Mouse (Mus musculus): ENCODE measurements around the gene Slc9a3r1.

Gene Slc9a3r1

DNA sequence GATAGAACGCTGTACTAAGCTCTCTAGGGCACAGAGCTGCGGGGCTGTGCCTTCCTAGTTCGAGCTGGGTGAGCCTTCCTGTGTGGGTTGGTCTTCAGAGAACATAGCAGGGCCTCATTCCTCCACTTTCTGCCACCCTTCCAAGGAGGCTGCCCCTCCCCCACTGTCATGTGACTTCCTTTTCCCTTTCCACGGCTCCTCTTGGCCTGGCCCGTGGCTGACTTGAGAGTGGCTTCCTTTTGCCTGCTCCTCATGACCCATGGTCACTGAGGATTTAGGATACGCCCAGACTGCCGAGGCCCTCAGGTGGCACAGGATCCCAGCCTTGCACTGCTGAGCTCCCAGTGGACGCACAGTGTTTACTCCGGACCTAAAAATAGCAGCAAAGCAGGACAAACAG is 29.0 kb downstream of the Slc9a3r1 start:
- no peak for DNase-seq

DNA sequence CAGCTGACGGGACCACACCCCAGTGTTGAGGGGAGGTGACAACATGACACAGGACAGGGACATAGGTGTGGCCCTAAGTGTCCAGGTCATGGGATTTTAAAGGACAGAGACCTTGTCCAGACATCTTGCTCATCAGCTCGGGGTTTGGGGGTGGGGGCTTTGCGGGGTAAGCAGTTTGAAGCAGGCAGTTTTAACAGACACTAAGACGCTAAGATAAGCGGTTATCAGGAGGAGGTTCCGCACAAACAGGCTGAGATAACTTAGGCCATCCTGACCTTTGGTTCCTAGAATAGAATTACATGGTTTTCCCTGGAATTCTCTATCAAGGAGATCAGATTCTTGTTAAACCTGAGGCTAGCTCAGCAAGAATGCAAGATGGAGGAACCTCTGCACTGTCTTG is 31.6 kb downstream of the Slc9a3r1 start:
- no peak for DNase-seq

- no peak for DNase-seq
These were observed 32.8 kb downstream of the Slc9a3r1 start for GRCm38 (mm10) chr11:115195933-115196332.

DNA sequence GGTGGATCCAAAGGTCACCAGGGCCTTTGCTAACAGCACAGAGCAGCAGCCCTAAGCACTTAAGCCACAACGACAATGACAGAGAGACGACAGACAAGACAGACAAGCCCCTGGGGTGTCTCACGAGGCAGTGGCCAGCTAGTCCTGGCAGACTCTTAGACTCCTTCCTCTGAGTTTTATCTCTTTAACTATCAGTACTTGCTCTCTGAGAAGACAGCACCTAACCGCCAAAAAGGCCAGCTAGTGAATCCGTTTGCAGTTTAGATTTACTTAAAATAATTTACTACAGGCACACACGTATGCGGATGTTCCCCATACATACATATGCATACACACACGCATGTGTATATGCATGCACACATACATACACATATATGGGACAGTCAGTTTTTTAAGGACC is 34.4 kb downstream of the Slc9a3r1 start:
- DNase-seq: no peak

GRCm38 (mm10) chr11:115198932-115199384 is 35.8 kb downstream of the Slc9a3r1 start:
- DNase-seq: no peak

GRCm38 (mm10) chr11:115200520-115200919 is 37.4 kb downstream of the Slc9a3r1 start:
- no peak for DNase-seq

DNA sequence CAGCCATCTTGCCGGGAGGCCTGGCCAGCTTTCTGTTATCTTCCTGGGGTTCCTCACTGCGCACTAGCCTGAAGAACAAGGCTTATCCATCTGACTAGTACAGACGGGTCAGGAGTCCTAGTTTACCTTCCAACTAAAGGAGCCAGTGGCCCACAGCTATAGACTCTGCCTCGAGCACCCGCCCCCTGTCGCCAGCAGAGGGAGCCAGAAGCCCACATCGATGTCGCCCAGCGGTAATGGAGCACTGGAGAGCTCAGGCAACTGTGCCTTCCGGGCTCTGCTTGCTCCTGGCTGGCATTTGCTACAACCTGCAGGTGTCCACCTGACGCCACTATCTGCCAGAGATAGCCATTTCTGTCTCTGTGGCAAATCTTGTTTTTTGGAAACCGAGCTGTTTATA is 39.2 kb downstream of the Slc9a3r1 start:
- peak; percentile 70 for DNase-seq

- DNase-seq: no peak
These were observed 39.6 kb downstream of the Slc9a3r1 start for GRCm38 (mm10) chr11:115202756-115203155.

DNA sequence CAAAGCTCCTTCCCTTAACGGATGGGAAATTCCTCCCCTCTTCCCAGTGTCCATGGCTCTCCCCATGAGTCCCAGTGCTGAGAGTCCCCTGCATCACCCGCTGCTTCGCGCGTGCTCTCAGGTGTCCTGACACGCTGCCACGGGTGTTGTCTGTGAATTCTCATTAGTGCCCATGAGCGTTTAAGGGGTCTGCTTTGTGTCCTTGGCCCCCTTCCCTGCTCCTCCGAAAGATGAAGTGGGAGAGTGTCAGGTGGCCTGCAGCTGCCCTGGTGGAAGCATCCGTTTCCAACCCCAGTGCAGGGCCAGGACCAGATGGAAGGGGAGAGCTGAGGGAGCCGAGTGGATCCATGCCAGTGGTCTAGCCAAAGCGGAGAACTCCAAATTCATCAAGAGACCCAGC is 45.0 kb downstream of the Slc9a3r1 start:
- DNase-seq: no peak

GRCm38 (mm10) chr11:115208776-115209732 is 45.9 kb downstream of the Slc9a3r1 start:
- no peak for DNase-seq

- no peak for DNase-seq
These were observed 46.8 kb downstream of the Slc9a3r1 start for GRCm38 (mm10) chr11:115209958-115210357.

- peak; percentile 51 for DNase-seq
These were observed 49.0 kb downstream of the Slc9a3r1 start for GRCm38 (mm10) chr11:115212116-115212515.

DNA sequence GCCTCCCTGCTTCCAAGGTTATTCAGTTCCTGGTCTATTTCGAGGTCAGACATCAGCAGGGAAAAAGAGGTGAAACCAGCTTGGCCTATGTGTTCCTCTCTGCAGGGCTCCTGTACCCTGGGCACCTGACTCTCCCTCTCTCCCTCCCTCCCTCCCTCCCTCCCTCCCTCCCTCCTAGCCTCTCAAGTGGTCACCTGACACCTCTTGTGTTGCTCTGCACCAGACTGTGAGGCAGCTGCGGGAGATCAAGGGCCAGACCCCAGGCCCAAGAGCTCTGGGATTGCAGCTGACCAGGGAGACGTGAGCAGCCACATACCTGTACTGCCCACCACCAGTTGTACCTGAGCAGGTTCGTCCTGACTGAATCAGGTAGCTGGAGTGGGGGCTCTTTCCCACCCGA is 52.0 kb downstream of the Slc9a3r1 start:
- DNase-seq: no peak

DNA sequence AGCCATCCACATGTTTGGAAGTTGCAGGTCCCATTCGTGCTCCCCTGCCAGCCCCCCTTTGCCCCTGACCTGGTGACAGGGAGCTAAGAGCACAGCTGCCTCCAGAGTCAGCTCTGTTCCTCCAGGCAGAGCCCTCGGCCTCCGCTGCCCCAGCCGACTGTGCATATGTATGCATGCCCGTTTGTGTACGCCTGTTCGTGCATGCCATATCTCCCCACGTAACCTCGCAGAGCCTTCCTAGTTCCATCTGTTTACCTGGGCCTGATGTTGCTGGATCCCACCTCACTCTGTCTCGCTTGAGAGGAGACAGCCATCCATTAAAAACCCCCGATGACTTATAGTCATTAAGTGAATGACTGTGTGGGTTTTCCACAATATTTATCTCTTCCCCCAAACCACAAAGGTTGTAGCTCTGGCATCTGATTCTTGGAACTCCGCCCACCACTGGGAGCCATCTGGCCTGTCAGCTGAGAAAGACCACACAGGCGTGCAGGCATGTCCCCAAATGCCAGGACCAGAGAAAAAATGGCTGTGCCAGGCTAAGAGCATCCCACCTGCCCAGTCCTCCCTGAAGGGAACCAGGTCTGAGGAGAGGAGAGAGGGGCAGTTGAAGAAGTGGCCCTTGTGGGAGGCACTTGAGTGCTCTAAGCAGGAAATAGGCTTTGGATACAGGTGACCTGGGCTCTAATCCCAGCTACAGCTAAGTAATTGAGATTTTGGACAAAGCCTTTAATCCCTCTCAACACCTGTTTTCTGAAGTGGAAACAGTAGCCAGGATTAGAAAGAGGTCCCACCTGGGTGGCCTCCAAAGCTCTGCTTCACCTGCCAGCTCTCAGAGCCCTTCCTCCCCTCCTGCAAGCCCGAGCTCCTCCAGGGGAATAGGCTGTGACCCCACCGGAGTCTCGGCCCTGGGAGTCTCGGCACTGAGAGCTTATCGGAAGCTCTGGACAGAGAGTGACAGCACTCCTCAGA is 54.6 kb downstream of the Slc9a3r1 start:
- DNase-seq: no peak

DNA sequence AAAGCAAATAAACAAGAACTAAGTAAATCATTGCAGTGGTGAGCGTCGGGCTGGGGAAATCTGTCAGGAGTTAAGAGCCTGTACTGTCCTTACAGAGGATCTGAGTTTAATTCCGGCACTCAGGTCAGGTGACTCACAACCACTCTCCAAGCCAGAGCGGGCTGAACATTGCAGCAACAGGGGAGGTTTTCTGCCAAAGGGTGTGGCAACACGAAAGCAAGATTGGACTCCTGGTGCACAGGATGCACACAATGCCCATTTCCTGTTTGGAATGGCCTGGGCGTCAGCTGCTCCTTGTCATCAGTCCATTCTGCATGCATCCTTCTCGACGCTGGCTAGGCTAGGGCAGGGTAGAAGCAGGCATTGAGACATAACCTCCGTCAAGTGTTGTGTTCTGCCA is 56.1 kb downstream of the Slc9a3r1 start:
- no peak for DNase-seq

- no peak for DNase-seq
These were observed 56.5 kb downstream of the Slc9a3r1 start for GRCm38 (mm10) chr11:115219685-115220084.

DNA sequence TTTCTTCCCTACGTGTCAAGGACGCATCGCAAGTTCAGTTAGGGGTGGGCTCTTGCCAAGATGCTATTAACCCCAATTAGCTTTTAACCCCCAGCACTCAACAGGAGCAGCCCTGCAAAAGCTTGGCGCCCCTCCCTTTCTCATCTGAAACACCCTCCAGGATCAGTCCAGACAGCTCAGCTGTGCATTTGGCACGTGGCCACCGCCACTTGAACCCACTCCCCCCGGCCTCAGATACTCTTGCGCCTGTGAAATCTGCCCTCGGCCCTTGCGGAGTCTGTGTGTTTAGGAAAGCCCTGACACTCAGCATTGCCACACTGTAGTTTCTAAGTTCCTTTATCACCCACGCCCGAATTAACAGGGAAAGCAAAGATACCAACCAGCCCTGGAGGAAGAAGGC is 58.9 kb downstream of the Slc9a3r1 start:
- no peak for DNase-seq

DNA sequence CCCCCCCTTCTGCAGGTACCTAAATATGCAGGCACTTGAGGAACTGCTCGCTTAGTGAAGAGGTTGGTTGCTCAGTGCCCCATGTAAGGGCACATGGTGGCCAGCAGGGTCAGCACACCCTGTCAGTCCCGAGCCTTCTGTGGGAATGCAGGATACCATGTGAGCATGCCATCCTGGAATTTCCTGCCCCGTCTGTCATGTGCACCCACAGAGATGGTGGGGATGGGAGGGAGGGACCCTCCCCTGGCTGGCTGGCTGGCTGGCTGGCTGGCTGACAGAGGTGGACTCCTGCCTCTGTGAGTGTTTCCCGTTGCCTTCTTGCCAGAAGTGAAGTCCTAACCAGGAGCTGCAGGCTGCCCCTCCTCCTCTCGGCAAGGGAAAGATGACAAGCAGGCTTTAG is 59.4 kb downstream of the Slc9a3r1 start:
- DNase-seq: no peak

- no peak for DNase-seq
These were observed 60.3 kb downstream of the Slc9a3r1 start for GRCm38 (mm10) chr11:115223451-115223850.

DNA sequence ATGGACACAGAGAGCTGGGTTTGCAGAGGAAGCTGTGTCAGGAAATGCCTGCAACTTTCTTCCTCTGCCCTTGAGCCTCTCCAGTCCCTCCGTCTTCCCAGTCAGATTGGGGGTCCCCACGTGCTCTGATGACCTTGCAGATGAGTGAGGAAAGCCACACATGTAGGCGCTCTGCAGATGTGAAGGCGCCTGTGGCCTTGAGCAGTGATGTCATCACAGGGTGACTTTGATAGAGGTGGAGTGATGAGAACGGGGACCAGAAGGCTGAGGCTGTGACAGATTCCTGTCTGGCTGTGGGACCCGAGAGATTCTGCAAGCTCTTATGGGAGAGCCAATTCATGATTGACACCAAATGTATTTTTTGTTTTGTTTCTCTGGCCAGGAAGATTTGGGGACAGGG is 60.7 kb downstream of the Slc9a3r1 start:
- no peak for DNase-seq

DNA sequence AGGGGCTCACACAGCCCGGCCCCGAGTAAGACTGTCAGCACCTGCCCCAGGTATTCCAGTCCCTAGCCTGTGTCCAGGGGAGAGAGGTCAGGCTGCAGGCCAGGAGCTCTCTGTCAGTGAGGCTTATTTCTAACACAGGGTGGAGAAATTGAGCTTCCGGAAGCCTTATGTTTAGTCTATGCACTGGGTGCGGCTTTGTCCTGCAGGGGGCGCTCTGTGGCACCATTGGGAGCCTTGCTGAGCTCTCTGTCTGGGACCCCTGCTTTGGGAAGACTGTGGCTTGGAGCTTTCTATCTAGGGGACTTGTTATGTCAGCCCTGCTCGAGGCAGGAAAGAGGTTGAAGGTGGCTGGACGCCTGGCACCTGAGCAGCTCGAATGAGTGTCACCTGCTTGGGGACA is 61.7 kb downstream of the Slc9a3r1 start:
- DNase-seq: no peak

DNA sequence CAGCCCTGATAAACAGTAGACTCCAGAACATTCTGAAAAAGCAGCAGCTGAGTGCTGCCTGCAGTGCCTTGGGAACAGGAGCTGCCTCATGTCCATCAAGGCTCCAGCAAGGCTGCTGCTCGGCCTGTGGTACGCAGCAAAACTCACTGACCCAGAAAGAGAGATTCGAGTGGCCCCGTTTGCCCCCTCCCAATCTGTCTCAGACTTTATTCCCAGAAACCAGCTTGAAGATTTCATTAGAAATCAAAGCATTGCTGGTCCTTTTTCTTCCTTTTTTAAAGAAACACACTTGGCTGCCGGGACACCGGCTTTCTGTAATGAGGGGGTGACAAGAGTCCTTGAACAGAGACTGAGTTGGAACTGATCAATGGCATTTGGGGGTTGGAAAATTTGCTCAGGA is 62.2 kb downstream of the Slc9a3r1 start:
- peak; percentile 43 for DNase-seq

- DNase-seq: no peak
These were observed 63.8 kb downstream of the Slc9a3r1 start for GRCm38 (mm10) chr11:115226811-115227491.
